34 mouse cellular contexts compared by ENCODE assay signal in the genomic region with DNA sequence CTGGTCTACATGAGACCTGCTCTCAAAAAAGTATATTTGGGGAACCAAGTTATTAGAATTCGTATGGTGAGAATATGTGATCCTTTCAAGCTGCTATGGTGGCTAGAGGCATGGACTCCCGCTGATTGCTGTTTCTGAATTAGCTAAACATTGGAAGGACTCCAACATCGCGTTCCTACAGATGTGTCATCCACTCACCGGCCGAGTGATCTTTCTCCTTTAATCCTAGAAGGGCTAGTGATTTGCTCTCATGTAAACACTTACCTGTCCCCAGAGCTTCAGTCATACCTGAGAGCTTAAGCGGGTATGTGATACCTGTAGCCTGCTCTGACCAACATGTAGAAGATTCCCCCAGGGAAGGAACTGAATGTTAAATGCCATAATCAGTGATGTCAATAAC. TPM values are rescaled to one million over a fixed set of nuclear protein-coding genes. Genes with fewer than 3 reads are reported as not detected.
A peak's percentile ranks its signal among the peaks of the same experiment; 100 is the strongest.
DNase-seq lines count a peak whose midpoint lies in the region; ATAC-seq and TF ChIP-seq lines count a peak whose summit lies in the region.
"Had no signal": no experiment of that assay in that cellular context is flagged by ENCODE, and none has a peak within 500 bp of the region (broad histone marks: within the 10 kb centered on the region; RNA-seq: fewer than 3 reads in every experiment).

No protein-coding gene starts in this region.

- no peak for TF ChIP-seq EP300 in ES-Bruce4 (IDR thresholded peaks at IDR 0.05; ENCODE audit: insufficient read depth, low read depth, low read length)

- no peaks in the 10 kb centered on the region for H3K27me3 ChIP-seq in ES-Bruce4 (ENCODE audit: control insufficient read depth, insufficient read depth, low read length, poor library complexity, severe bottlenecking)
- no peaks in the 10 kb centered on the region for H3K27me3 ChIP-seq in forebrain, embryonic 16.5 days (replicated peaks; ENCODE audit: control insufficient read depth, insufficient read depth, low read length)
- H3K27me3 ChIP-seq: embryonic facial prominence, embryonic 13.5 days; forebrain, embryonic 12.5 days; forebrain, embryonic 15.5 days; heart, embryonic 12.5 days; heart, embryonic 15.5 days; hindbrain, embryonic 13.5 days had no signal

- H3K4me3 ChIP-seq in ES-Bruce4 (ENCODE audit: low read depth, low read length) = no peak overlapping the region
- no peak overlapping the region for H3K4me3 ChIP-seq in lung, adult 2 months (replicated peaks; ENCODE audit: extremely low read depth, low read depth, low read length)
- H3K4me3 ChIP-seq in forebrain, embryonic 16.5 days (replicated peaks; ENCODE audit: low read length) = no peak overlapping the region
- H3K4me3 ChIP-seq: embryonic facial prominence, embryonic 10.5 days; embryonic facial prominence, embryonic 13.5 days; erythroblast, embryonic 14.5 days; forebrain, embryonic 12.5 days; forebrain, embryonic 15.5 days; heart, adult 2 months; heart, embryonic 12.5 days; heart, embryonic 15.5 days; hindbrain, embryonic 10.5 days; hindbrain, embryonic 13.5 days had no signal

- no peak for TF ChIP-seq POLR2A in ES-Bruce4 (IDR thresholded peaks at IDR 0.05; ENCODE audit: insufficient read depth, low read length)
- TF ChIP-seq POLR2A in lung, adult 2 months (IDR thresholded peaks at IDR 0.05; ENCODE audit: borderline replicate concordance, extremely low read depth, low read depth, low read length) = no peak

- no peak overlapping the region for H3K4me2 ChIP-seq in forebrain, embryonic 16.5 days (ENCODE audit: low read length)
- H3K4me2 ChIP-seq: embryonic facial prominence, embryonic 13.5 days; forebrain, embryonic 12.5 days; forebrain, embryonic 15.5 days; heart, embryonic 12.5 days; heart, embryonic 15.5 days; hindbrain, embryonic 13.5 days had no signal

- 54% methylated on average over 7 of the region's 7 CpGs for WGBS in lung, adult 2 months
- 76% methylated on average over 7 of the region's 7 CpGs for WGBS in forebrain, embryonic 16.5 days

- peaks cover 26% of the 10 kb centered on the region for H3K9me3 ChIP-seq in ES-Bruce4 (replicated peaks; ENCODE audit: control insufficient read depth, insufficient read depth, low read length, poor library complexity, severe bottlenecking)
- H3K9me3 ChIP-seq in forebrain, embryonic 16.5 days (ENCODE audit: control insufficient read depth, low read length) = no peaks in the 10 kb centered on the region
- H3K9me3 ChIP-seq: forebrain, embryonic 15.5 days; hindbrain, embryonic 13.5 days had no signal

- H3K9ac ChIP-seq in ES-Bruce4 (ENCODE audit: low read depth, poor library complexity, severe bottlenecking) = no peak overlapping the region
- H3K9ac ChIP-seq in forebrain, embryonic 16.5 days (replicated peaks; ENCODE audit: low read depth, low read length) = no peak overlapping the region
- H3K9ac ChIP-seq: embryonic facial prominence, embryonic 13.5 days; forebrain, embryonic 12.5 days; forebrain, embryonic 15.5 days; heart, embryonic 12.5 days; heart, embryonic 15.5 days; hindbrain, embryonic 13.5 days had no signal

- H3K36me3 ChIP-seq in ES-Bruce4 (ENCODE audit: control insufficient read depth, insufficient read depth, low read length, poor library complexity, severe bottlenecking) = no peaks in the 10 kb centered on the region
- 0 out of 2 replicates have a peak, but pooled peaks cover 3% of the 10 kb centered on the region for H3K36me3 ChIP-seq in forebrain, embryonic 16.5 days (ENCODE audit: control insufficient read depth, insufficient read depth)

- ATAC-seq in monocyte, adult 5-6 weeks (replicated peaks; ENCODE audit: insufficient number of reproducible peaks, low FRiP score, low TSS enrichment, poor library complexity, severe bottlenecking) = no peak
- ATAC-seq in forebrain, embryonic 16.5 days = no peak
- ATAC-seq: CD4-positive, CD25-positive, alpha-beta regulatory T cell, adult 4 months; forebrain, embryonic 15.5 days; hindbrain, embryonic 16.5 days had no signal

- H3K4me1 ChIP-seq in ES-Bruce4 (ENCODE audit: control insufficient read depth, insufficient read depth, low read length) = peaks cover 2% of the 10 kb centered on the region
- peaks cover 2% of the 10 kb centered on the region; the same call in 1 of the 2 replicates for H3K4me1 ChIP-seq in lung, adult 2 months (ENCODE audit: control insufficient read depth, insufficient read depth, low read length)
- H3K4me1 ChIP-seq in forebrain, embryonic 16.5 days (replicated peaks; ENCODE audit: control insufficient read depth, insufficient read depth, low read length) = no peaks in the 10 kb centered on the region
- H3K4me1 ChIP-seq: embryonic facial prominence, embryonic 13.5 days; forebrain, embryonic 12.5 days; hindbrain, embryonic 10.5 days; hindbrain, embryonic 13.5 days had no signal

- peak overlapping the region; percentile 51; the same call in 1 of the 2 replicates for H3K27ac ChIP-seq in ES-Bruce4 (ENCODE audit: insufficient read depth, low read length)
- H3K27ac ChIP-seq in forebrain, embryonic 16.5 days (ENCODE audit: low read length) = no peak overlapping the region
- H3K27ac ChIP-seq: embryonic facial prominence, embryonic 10.5 days; embryonic facial prominence, embryonic 13.5 days; forebrain, embryonic 12.5 days; forebrain, embryonic 15.5 days; heart, adult 2 months; heart, embryonic 15.5 days; hindbrain, embryonic 10.5 days; hindbrain, embryonic 13.5 days had no signal

- DNase-seq in NIH3T3 (ENCODE audit: low read depth) (peak; percentile 50), adipocyte (ENCODE audit: low spot score) (no peak)
- DNase-seq in lung, adult 2 months = peak; percentile 19
- DNase-seq in lung, postnatal 14 days = peak; percentile 34
- DNase-seq in urinary bladder, postnatal 36 days (ENCODE audit: low spot score in 2 of 2) = no peak
- DNase-seq: adrenal gland, postnatal 10 days; cerebellum, adult 11 months; cerebellum, adult 2 months; cerebellum, adult 9-11 months; cerebellum, postnatal 25 days; gastrocnemius, postnatal 10 days; gastrocnemius, postnatal 36 days; heart, adult 2 months; heart, postnatal 10 days; heart, postnatal 36 days had no signal

- no peak for TF ChIP-seq CTCF in ES-Bruce4 (IDR thresholded peaks at IDR 0.05; ENCODE audit: low read depth, low read length)
- TF ChIP-seq CTCF in lung, adult 2 months (IDR thresholded peaks at IDR 0.05; ENCODE audit: insufficient read depth, low read length) = no peak

RNA-seq across cellular contexts. Expression of gene Atf1, which starts 6.7 kb away (rescaled TPM):
- 55.8 and 60.3 TPM in 2 replicates for polyA plus RNA-seq in ES-Bruce4 (2011; ENCODE audit: insufficient read depth, insufficient read length, low read depth, missing spikeins)
- 40.8 and 45.7 TPM in 2 replicates for polyA plus RNA-seq in lung, adult 2 months (2012; rRNA removed)
- 49.1 to 81.7 TPM (median 57.2 TPM) in 3 replicates for total RNA-seq in monocyte, adult 5-6 weeks (2017)
- polyA plus RNA-seq in forebrain, embryonic 16.5 days (2015; fragmentation: Nextera tagmentation; extraction: Ambion mirVana) = 18.9 and 21.4 TPM in 2 replicates

RNA-seq across cellular contexts. Expression of gene Tmprss12, which starts 59.7 kb away (rescaled TPM):
- polyA plus RNA-seq in ES-Bruce4 (2011; ENCODE audit: insufficient read depth, insufficient read length, low read depth, missing spikeins) = 3.2 and 4.1 TPM in 2 replicates
- not detected in 2 replicates for polyA plus RNA-seq in lung, adult 2 months (2012; rRNA removed)
- not detected in 3 replicates for total RNA-seq in monocyte, adult 5-6 weeks (2017)
- not detected in 2 replicates for polyA plus RNA-seq in forebrain, embryonic 16.5 days (2015; fragmentation: Nextera tagmentation; extraction: Ambion mirVana)
- total RNA-seq: adrenal gland, postnatal 10 days; adrenal gland, postnatal 36 days; common myeloid progenitor, adult 5-6 weeks; gastrocnemius, adult 18-20 months; gastrocnemius, postnatal 10 days; gastrocnemius, postnatal 36 days; granulocyte monocyte progenitor cell, adult 5-6 weeks; heart, adult 2 months; heart, postnatal 10 days; heart, postnatal 36 days had no signal
- polyA plus RNA-seq: C2C12; CD4-positive, CD25-positive, alpha-beta regulatory T cell, adult 4 months; cerebellum, adult 2 months; embryonic facial prominence, embryonic 10.5 days; embryonic facial prominence, embryonic 13.5 days; erythroblast, embryonic 14.5 days; forebrain, embryonic 12.5 days; forebrain, embryonic 15.5 days; heart, adult 2 months; heart, embryonic 12.5 days; heart, embryonic 15.5 days; hindbrain, embryonic 10.5 days; hindbrain, embryonic 13.5 days; hindbrain, embryonic 16.5 days had no signal

Comparison
In these comparisons a context has a peak if more than half of its experiments do, and no peak if none do; other contexts are left out.
1. DNase-seq: peak in NIH3T3 (single experiment), lung, adult 2 months (single experiment) and lung, postnatal 14 days (single experiment); none in urinary bladder, postnatal 36 days (0 of 2) and adipocyte (single experiment).